Mouse (Mus musculus): ENCODE measurements around the gene Fbxo11.
"Not testable (repeated sequence)": the region's sequence is repeated elsewhere in the genome, so short reads cannot be mapped to it uniquely, and the experiment has no call there.

The Fbxo11 gene

GRCm38 (mm10) chr17:87958283-87958682 lies 106.8 kb downstream of the Fbxo11 start:
- DNase-seq, result no peak

- no peak for DNase-seq
Observed at GRCm38 (mm10) chr17:87957096-87957840, 107.8 kb downstream of the Fbxo11 start.

GRCm38 (mm10) chr17:87954618-87955124 lies 110.4 kb downstream of the Fbxo11 start:
- DNase-seq, result not testable (repeated sequence)

GRCm38 (mm10) chr17:87948965-87949584 lies 116.0 kb downstream of the Fbxo11 start:
- DNase-seq, result peak; percentile 81
